Comparison of ENCODE assay signal across 23 mouse cellular contexts in genomic region chr2:172260064-172260463, GRCm38 (mm10). TPM values are rescaled to one million over a fixed set of nuclear protein-coding genes. Genes with fewer than 3 reads are reported as not detected.
A peak's percentile ranks its signal among the peaks of the same experiment; 100 is the strongest.
DNase-seq lines count a peak whose midpoint lies in the region; ATAC-seq and TF ChIP-seq lines count a peak whose summit lies in the region.
"Had no signal": no experiment of that assay in that cellular context is flagged by ENCODE, and none has a peak within 500 bp of the region (broad histone marks: within the 10 kb centered on the region; RNA-seq: fewer than 3 reads in every experiment).

No protein-coding gene starts in this region.

- no peaks in the 10 kb centered on the region for H3K9me3 ChIP-seq in heart, embryonic 13.5 days
- no peaks in the 10 kb centered on the region for H3K9me3 ChIP-seq in liver, embryonic 16.5 days (replicated peaks; ENCODE audit: control insufficient read depth, low read length)
- H3K9me3 ChIP-seq: embryonic facial prominence, embryonic 13.5 days; forebrain, embryonic 10.5 days; heart, embryonic 15.5 days; limb, embryonic 15.5 days; neural tube, embryonic 12.5 days had no signal

- no peak for DNase-seq in heart, adult 2 months
- DNase-seq in MEL-GATA-1-ER (ENCODE audit: extremely low read depth, low read depth) = peak; percentile 93
- peak; percentile 82 for DNase-seq in c-Kit-positive CD71-positive TER-119-positive erythroid progenitor cells, embryonic 14.5 days (ENCODE audit: low spot score)
- DNase-seq in adrenal gland, postnatal 36 days = no peak
- DNase-seq in frontal cortex, postnatal 10 days (ENCODE audit: low spot score in 2 of 2) = no peak
- DNase-seq: cerebellum, adult 11-12 months; gastrocnemius, postnatal 36 days; layer of hippocampus, postnatal 36 days; lung, postnatal 4 days; thymus, postnatal 36 days had no signal

- H3K27ac ChIP-seq in heart, embryonic 13.5 days (replicated peaks) = no peak overlapping the region
- H3K27ac ChIP-seq in heart, adult 2 months = no peak overlapping the region
- peak overlapping the region; percentile 95 for H3K27ac ChIP-seq in liver, embryonic 16.5 days (ENCODE audit: low read length)
- H3K27ac ChIP-seq: embryonic facial prominence, embryonic 13.5 days; forebrain, embryonic 10.5 days; heart, embryonic 15.5 days; limb, embryonic 15.5 days; neural tube, embryonic 12.5 days had no signal

- no peaks in the 10 kb centered on the region for H3K27me3 ChIP-seq in heart, embryonic 13.5 days (replicated peaks)
- no peaks in the 10 kb centered on the region for H3K27me3 ChIP-seq in heart, adult 2 months (ENCODE audit: control insufficient read depth, insufficient read depth, low read length)
- H3K27me3 ChIP-seq in liver, embryonic 16.5 days (ENCODE audit: control insufficient read depth, insufficient read depth, low read depth, low read length) = no peaks in the 10 kb centered on the region
- H3K27me3 ChIP-seq: embryonic facial prominence, embryonic 13.5 days; heart, embryonic 15.5 days; neural tube, embryonic 12.5 days had no signal

- H3K4me2 ChIP-seq in heart, embryonic 13.5 days = peak overlapping the region; percentile 24; the same call in 1 of the 2 replicates
- peak overlapping the region; percentile 42 for H3K4me2 ChIP-seq in liver, embryonic 16.5 days (ENCODE audit: low read depth, low read length)
- H3K4me2 ChIP-seq: embryonic facial prominence, embryonic 13.5 days; heart, embryonic 15.5 days; limb, embryonic 15.5 days; midbrain, embryonic 11.5 days; neural tube, embryonic 12.5 days had no signal

- ATAC-seq in heart, embryonic 13.5 days (ENCODE audit: extremely low read depth, insufficient number of reproducible peaks, low FRiP score, low TSS enrichment) = 0 out of 2 replicates have a peak, but pooled peaks have one; percentile 44
- ATAC-seq in liver, embryonic 16.5 days (ENCODE audit: low read depth) = peak; percentile 97

- no peak overlapping the region for H3K9ac ChIP-seq in heart, embryonic 13.5 days
- H3K9ac ChIP-seq in heart, adult 2 months (ENCODE audit: low read depth, low read length) = no peak overlapping the region
- peak overlapping the region; percentile 38; the same call in 1 of the 2 replicates for H3K9ac ChIP-seq in liver, embryonic 16.5 days (ENCODE audit: low read depth, low read length)
- H3K9ac ChIP-seq: embryonic facial prominence, embryonic 13.5 days; heart, embryonic 15.5 days; limb, embryonic 15.5 days; neural tube, embryonic 12.5 days had no signal

- H3K4me1 ChIP-seq in heart, embryonic 13.5 days = peaks cover 13% of the 10 kb centered on the region; the same call in 1 of the 2 replicates
- H3K4me1 ChIP-seq in heart, adult 2 months (ENCODE audit: control insufficient read depth, insufficient read depth, low read length) = no peaks in the 10 kb centered on the region
- H3K4me1 ChIP-seq in liver, embryonic 16.5 days (ENCODE audit: control insufficient read depth, low read depth, low read length) = peaks cover 51% of the 10 kb centered on the region
- H3K4me1 ChIP-seq: heart, embryonic 15.5 days; limb, embryonic 15.5 days had no signal

- no peaks in the 10 kb centered on the region for H3K36me3 ChIP-seq in heart, embryonic 13.5 days
- no peaks in the 10 kb centered on the region for H3K36me3 ChIP-seq in heart, adult 2 months (ENCODE audit: control insufficient read depth, insufficient read depth, low read length)
- no peaks in the 10 kb centered on the region for H3K36me3 ChIP-seq in liver, embryonic 16.5 days (ENCODE audit: control insufficient read depth, insufficient read depth)
- H3K36me3 ChIP-seq: embryonic facial prominence, embryonic 13.5 days; forebrain, embryonic 10.5 days; heart, embryonic 15.5 days; limb, embryonic 15.5 days; neural tube, embryonic 12.5 days had no signal

- 54% methylated on average over 5 of the region's 5 CpGs for WGBS in heart, embryonic 13.5 days
- WGBS in heart, adult 2 months = 59% methylated on average over 5 of the region's 5 CpGs
- 17% methylated on average over 5 of the region's 5 CpGs for WGBS in liver, embryonic 16.5 days (ENCODE audit: insufficient replicate concordance)

- TF ChIP-seq EP300 in heart, adult 2 months (IDR thresholded peaks at IDR 0.05; ENCODE audit: insufficient read depth, low read depth, low read length) = no peak

- no peak for TF ChIP-seq POLR2A in heart, adult 2 months (IDR thresholded peaks at IDR 0.05; ENCODE audit: insufficient read depth, low read depth, low read length)

- H3K79me2 ChIP-seq in heart, adult 2 months (replicated peaks; ENCODE audit: control insufficient read depth, insufficient read depth, low read length) = no peaks in the 10 kb centered on the region

- intact Hi-C loops in heart, adult 2 months (cut with DNase I) = no loop called here

- no peak for TF ChIP-seq CTCF in heart, adult 2 months (IDR thresholded peaks at IDR 0.05)

- no peak overlapping the region for H3K4me3 ChIP-seq in heart, embryonic 13.5 days
- H3K4me3 ChIP-seq in heart, adult 2 months = no peak overlapping the region
- H3K4me3 ChIP-seq in liver, embryonic 16.5 days (ENCODE audit: low read depth, low read length) = no peak overlapping the region
- H3K4me3 ChIP-seq: embryonic facial prominence, embryonic 13.5 days; forebrain, embryonic 10.5 days; heart, embryonic 15.5 days; limb, embryonic 15.5 days; neural tube, embryonic 12.5 days had no signal

RNA-seq across cellular contexts. Expression of gene Mc3r, which starts 11.8 kb away (rescaled TPM):
- not detected in 2 replicates for polyA plus RNA-seq in heart, embryonic 13.5 days (2015; fragmentation: Nextera tagmentation; extraction: Ambion mirVana)
- total RNA-seq in heart, adult 2 months (2021) = not detected
- not detected in 2 replicates for polyA plus RNA-seq in heart, adult 2 months (2012; rRNA removed)
- polyA plus RNA-seq in liver, embryonic 16.5 days (2015; fragmentation: Nextera tagmentation; extraction: Ambion mirVana) = 0.04 and 0.06 TPM in 2 replicates
- total RNA-seq in adrenal gland, postnatal 36 days (2021) = not detected
- total RNA-seq: gastrocnemius, postnatal 36 days; layer of hippocampus, postnatal 36 days; monocyte, adult 5-6 weeks had no signal
- polyA plus RNA-seq: embryonic facial prominence, embryonic 13.5 days; forebrain, embryonic 10.5 days; heart, embryonic 15.5 days; hindbrain, embryonic 11.5 days; kidney, embryonic 16.5 days; limb, embryonic 15.5 days; midbrain, embryonic 11.5 days; neural tube, embryonic 12.5 days; spleen, adult 2 months; testis, adult 2 months had no signal

Comparison
In these comparisons a context has a peak if more than half of its experiments do, and no peak if none do; other contexts are left out.
1. DNase-seq: peak in MEL-GATA-1-ER (single experiment) and c-Kit-positive CD71-positive TER-119-positive erythroid progenitor cells, embryonic 14.5 days (single experiment); none in heart, adult 2 months (0 of 2), adrenal gland, postnatal 36 days (0 of 2) and frontal cortex, postnatal 10 days (0 of 2).